Mouse (Mus musculus): Measurements from ENCODE around the gene Gpc6. TPM values are rescaled to one million over a fixed set of nuclear protein-coding genes. Genes with fewer than 3 reads are reported as not detected.

The Gpc6 gene
- polyA plus RNA-seq (2014; fragmentation: Nextera tagmentation; extraction: Ambion mirVana) = 26.9 and 32.2 TPM in 2 replicates

DNA sequence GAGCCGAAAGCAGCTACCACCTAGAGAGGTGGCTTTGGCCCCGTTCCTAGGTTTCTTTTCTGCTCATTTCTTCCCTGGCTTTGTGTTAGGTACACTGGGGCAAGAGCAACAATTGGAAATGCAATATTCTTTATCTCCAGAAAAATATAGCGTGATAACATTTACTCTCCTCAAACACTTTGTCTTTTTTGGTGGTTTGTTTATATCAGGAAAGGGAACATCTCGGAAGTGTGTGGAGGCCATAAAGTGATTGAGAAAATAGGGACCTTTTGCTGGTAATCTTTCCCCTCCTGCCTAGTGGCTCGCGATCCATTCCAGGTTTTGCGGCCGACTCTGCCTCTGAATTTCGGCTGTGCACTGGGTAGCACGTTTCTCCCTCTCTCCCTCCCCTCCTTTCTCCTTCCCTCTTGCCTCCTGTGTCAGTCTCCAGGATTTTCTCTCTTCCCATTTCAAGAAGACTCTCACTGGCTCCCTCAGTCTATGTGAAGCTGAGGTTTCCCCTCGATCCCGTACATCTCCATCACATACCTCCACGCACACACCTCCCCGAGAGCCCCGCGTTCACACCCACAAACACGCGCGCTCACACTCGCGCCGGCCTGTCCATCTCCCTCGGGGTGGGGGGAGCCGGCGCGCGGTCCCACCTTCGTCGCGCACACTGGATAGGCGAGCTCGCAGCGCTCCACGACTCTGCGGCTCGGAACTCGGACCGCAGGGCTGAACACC, at the start of gene Gpc6:
Gpc6 (plus strand) TSS at position 440 of the 726 bp plus-strand sequence.
- WGBS = under 1% methylated on average over 38 of the region's 38 CpGs
- DNase-seq (ENCODE audit: low spot score) (peak; percentile 93), ATAC-seq (ENCODE audit: low FRiP score) (peak; percentile 79)
- Histone ChIP-seq H3K4me3 (ENCODE audit: low read depth, low read length) (peak within 1 kb of the TSS; percentile 64), H3K36me3 (ENCODE audit: control insufficient read depth, insufficient read depth, low read length) (no peaks in the 10 kb centered on the region), H3K27ac (ENCODE audit: low read depth, low read length) (peak within 1 kb of the TSS; percentile 91), H3K9me3 (ENCODE audit: control insufficient read depth, low read length) (no peaks in the 10 kb centered on the region), H3K27me3 (ENCODE audit: control insufficient read depth, insufficient read depth, low read length) (no peaks in the 10 kb centered on the region), H3K4me2 (replicated peaks; ENCODE audit: low read depth, low read length) (peak within 1 kb of the TSS; percentile 78), H3K9ac (ENCODE audit: low read depth, low read length) (peak within 1 kb of the TSS; percentile 81), H3K4me1 (replicated peaks; ENCODE audit: control insufficient read depth, insufficient read depth, low read length) (no peaks in the 10 kb centered on the region)

DNA sequence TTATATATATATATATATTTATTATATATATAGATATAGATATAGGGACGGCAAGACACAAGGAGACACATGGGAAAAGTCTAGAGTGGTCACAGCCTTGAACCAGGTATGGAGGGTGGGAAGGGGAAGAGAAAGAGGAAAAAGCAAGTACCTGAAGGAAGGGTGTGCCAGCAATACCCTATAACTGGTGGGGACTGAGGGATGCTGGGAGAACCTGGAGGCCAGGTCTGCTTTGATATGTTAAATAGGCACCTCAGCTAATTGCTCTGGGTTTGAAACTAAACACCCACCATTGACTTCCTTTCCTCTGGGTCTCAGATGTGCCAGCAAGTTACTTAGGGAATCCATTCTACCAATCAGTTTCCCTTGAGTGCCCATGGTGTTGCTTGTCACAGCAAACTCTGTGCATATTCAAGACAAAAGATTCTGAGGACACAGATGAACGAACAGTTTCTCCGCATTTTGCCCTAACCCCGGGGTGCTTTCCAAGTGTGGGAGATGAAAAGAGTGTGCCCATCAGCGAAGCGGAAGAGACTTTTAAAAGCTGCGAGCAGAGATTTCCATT, 42.6 kb upstream of the Gpc6 start:
- Histone ChIP-seq H3K4me2 (replicated peaks; ENCODE audit: low read depth, low read length) (no peak overlapping the region), H3K4me3 (ENCODE audit: low read depth, low read length) (no peak overlapping the region), H3K9ac (ENCODE audit: low read depth, low read length) (no peak overlapping the region), H3K36me3 (ENCODE audit: control insufficient read depth, insufficient read depth, low read length) (no peaks in the 10 kb centered on the region), H3K27ac (ENCODE audit: low read depth, low read length) (no peak overlapping the region), H3K27me3 (ENCODE audit: control insufficient read depth, insufficient read depth, low read length) (no peaks in the 10 kb centered on the region), H3K4me1 (replicated peaks; ENCODE audit: control insufficient read depth, insufficient read depth, low read length) (no peaks in the 10 kb centered on the region), H3K9me3 (ENCODE audit: control insufficient read depth, low read length) (no peaks in the 10 kb centered on the region)
- DNase-seq (ENCODE audit: low spot score) (no peak), ATAC-seq (ENCODE audit: low FRiP score) (no peak)
- 34% methylated on average over 7 of the region's 7 CpGs for WGBS

DNA sequence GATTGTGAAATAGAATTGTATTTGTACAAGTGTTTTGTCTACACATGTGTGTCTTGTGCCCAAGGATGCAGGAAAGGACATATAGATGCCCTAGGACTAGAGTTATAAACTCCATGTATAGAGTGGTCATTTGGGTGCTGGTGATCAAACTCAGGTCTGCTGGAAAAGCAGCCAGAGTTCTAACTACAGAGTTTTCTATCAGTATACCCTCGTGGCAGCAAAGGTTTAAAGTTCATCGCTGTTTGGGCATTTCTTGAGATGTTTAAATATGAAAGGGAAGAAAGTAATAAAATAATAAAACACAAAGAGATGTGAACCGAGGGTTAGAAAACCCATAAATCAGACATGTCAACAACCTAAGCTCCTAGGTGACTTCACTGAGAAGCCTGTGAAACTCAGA, 30.8 kb upstream of the Gpc6 start:
- no peaks in the 10 kb centered on the region for H3K36me3 ChIP-seq (ENCODE audit: control insufficient read depth, insufficient read depth, low read length)
- no peaks in the 10 kb centered on the region for H3K4me1 ChIP-seq (replicated peaks; ENCODE audit: control insufficient read depth, insufficient read depth, low read length)
- no peak overlapping the region for H3K4me2 ChIP-seq (replicated peaks; ENCODE audit: low read depth, low read length)
- H3K9ac ChIP-seq (ENCODE audit: low read depth, low read length) = no peak overlapping the region
- H3K27me3 ChIP-seq (ENCODE audit: control insufficient read depth, insufficient read depth, low read length) = no peaks in the 10 kb centered on the region
- H3K4me3 ChIP-seq (ENCODE audit: low read depth, low read length) = no peak overlapping the region
- no peak overlapping the region for H3K27ac ChIP-seq (ENCODE audit: low read depth, low read length)
- no peak for ATAC-seq (ENCODE audit: low FRiP score)
- DNase-seq (ENCODE audit: low spot score) = no peak
- WGBS = 68% methylated on average over 3 of the region's 3 CpGs
- H3K9me3 ChIP-seq (ENCODE audit: control insufficient read depth, low read length) = no peaks in the 10 kb centered on the region

DNA sequence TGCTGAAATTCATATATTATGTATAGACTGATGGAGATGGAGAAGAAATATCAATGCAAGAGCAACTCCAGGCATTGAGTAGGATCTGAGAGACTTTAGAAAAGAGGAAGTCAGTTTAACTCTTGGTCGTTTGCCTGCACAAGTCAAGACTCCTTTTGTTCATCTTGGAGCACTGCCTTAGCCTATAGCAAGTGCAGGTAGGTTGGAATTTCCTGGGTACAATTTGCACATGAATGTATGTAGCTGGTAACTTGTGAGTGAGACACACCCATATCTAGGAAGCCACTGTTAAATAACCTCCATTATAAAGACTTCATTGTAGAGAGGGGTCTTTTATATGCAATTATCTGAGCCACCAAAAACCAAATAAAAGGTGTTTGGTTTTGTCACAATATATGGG, 27.1 kb upstream of the Gpc6 start:
- WGBS = 38% methylated on average over 1 of the region's 1 CpGs

DNA sequence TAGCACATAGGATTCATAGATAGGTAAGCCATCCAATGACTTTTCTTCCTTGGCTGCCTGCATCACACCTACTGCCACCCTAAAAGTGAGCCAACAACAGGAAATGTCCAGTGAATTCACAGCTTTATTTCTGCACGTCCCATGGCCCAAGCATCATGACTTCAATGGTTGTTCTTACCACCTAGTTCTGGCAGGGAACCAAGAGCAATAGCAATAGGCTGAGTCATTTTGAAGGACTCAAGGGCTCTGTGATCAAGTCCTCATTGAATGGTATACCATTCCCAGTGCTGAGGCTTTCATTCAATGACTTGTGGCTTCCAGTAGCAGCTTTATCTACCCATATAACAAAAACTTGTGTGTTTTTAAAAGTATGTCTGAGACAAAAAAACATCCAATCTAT, 13.3 kb upstream of the Gpc6 start:
- no peak overlapping the region for H3K9ac ChIP-seq (ENCODE audit: low read depth, low read length)
- 92% methylated on average over 1 of the region's 1 CpGs for WGBS

More for the DNA sequence above, 27.1 kb upstream of the Gpc6 start:
- Histone ChIP-seq H3K4me3 (ENCODE audit: low read depth, low read length) (no peak overlapping the region), H3K36me3 (ENCODE audit: control insufficient read depth, insufficient read depth, low read length) (no peaks in the 10 kb centered on the region), H3K9me3 (ENCODE audit: control insufficient read depth, low read length) (no peaks in the 10 kb centered on the region), H3K4me1 (replicated peaks; ENCODE audit: control insufficient read depth, insufficient read depth, low read length) (no peaks in the 10 kb centered on the region), H3K9ac (ENCODE audit: low read depth, low read length) (no peak overlapping the region), H3K27me3 (ENCODE audit: control insufficient read depth, insufficient read depth, low read length) (no peaks in the 10 kb centered on the region), H3K27ac (ENCODE audit: low read depth, low read length) (no peak overlapping the region), H3K4me2 (replicated peaks; ENCODE audit: low read depth, low read length) (no peak overlapping the region)
- no peak for DNase-seq (ENCODE audit: low spot score)
- ATAC-seq (ENCODE audit: low FRiP score) = no peak

DNA sequence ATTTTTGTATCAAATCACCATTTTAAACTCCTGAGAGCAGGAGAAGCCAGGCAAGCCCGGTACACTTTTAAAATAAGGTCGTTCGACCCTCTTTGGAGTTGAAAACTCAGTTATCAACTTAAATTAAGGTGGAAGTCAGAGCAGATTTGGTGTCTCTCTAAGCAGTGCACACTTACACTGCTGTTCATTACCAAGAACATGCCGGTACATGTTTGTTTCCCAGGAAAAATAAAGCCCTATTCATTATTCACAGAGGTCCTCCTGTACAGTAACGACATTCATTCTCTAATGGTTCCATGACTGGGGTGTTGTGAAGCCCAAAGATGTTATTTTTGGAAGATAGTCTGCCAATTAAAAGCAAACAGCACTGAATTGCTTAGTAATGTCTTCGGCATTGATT, 8.2 kb upstream of the Gpc6 start:
- Histone ChIP-seq H3K4me3 (ENCODE audit: low read depth, low read length) (no peak overlapping the region), H3K9me3 (ENCODE audit: control insufficient read depth, low read length) (no peaks in the 10 kb centered on the region), H3K4me1 (replicated peaks; ENCODE audit: control insufficient read depth, insufficient read depth, low read length) (no peaks in the 10 kb centered on the region), H3K36me3 (ENCODE audit: control insufficient read depth, insufficient read depth, low read length) (no peaks in the 10 kb centered on the region), H3K27ac (ENCODE audit: low read depth, low read length) (no peak overlapping the region), H3K4me2 (replicated peaks; ENCODE audit: low read depth, low read length) (no peak overlapping the region), H3K27me3 (ENCODE audit: control insufficient read depth, insufficient read depth, low read length) (no peaks in the 10 kb centered on the region), H3K9ac (ENCODE audit: low read depth, low read length) (no peak overlapping the region)
- ATAC-seq (ENCODE audit: low FRiP score) = no peak
- WGBS = 68% methylated on average over 6 of the region's 6 CpGs
- DNase-seq (ENCODE audit: low spot score) = no peak

More for the DNA sequence above, 13.3 kb upstream of the Gpc6 start:
- ATAC-seq (ENCODE audit: low FRiP score) = no peak
- H3K4me2 ChIP-seq (replicated peaks; ENCODE audit: low read depth, low read length) = no peak overlapping the region
- H3K36me3 ChIP-seq (ENCODE audit: control insufficient read depth, insufficient read depth, low read length) = no peaks in the 10 kb centered on the region
- no peaks in the 10 kb centered on the region for H3K4me1 ChIP-seq (replicated peaks; ENCODE audit: control insufficient read depth, insufficient read depth, low read length)
- no peak overlapping the region for H3K27ac ChIP-seq (ENCODE audit: low read depth, low read length)
- H3K9me3 ChIP-seq (ENCODE audit: control insufficient read depth, low read length) = no peaks in the 10 kb centered on the region
- no peaks in the 10 kb centered on the region for H3K27me3 ChIP-seq (ENCODE audit: control insufficient read depth, insufficient read depth, low read length)
- no peak for DNase-seq (ENCODE audit: low spot score)
- no peak overlapping the region for H3K4me3 ChIP-seq (ENCODE audit: low read depth, low read length)

DNA sequence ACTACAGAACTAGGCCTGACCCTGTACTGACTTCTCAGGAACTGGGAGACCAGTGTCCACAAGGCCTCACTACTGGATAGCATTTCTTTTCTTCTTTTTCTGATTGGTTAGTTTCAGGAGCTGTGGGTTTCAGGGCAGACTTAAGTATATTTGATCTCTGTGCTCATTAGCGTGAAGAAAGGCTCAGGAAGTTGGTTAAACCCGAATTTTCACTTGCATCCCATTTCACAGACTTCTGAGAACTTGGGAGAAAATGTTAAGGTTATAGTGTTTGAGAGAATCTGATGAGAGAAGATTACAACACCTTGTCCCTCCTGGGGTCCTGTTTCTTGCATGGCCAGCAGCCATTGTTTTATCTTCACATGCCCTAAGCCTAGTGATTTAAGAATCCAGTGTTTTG, 849 bp upstream of the Gpc6 start:
- Histone ChIP-seq H3K27ac (ENCODE audit: low read depth, low read length) (no peak overlapping the region), H3K4me2 (replicated peaks; ENCODE audit: low read depth, low read length) (no peak overlapping the region), H3K27me3 (ENCODE audit: control insufficient read depth, insufficient read depth, low read length) (no peaks in the 10 kb centered on the region), H3K4me1 (replicated peaks; ENCODE audit: control insufficient read depth, insufficient read depth, low read length) (no peaks in the 10 kb centered on the region), H3K9ac (ENCODE audit: low read depth, low read length) (no peak overlapping the region), H3K4me3 (ENCODE audit: low read depth, low read length) (no peak overlapping the region), H3K36me3 (ENCODE audit: control insufficient read depth, insufficient read depth, low read length) (no peaks in the 10 kb centered on the region), H3K9me3 (ENCODE audit: control insufficient read depth, low read length) (no peaks in the 10 kb centered on the region)
- ATAC-seq (ENCODE audit: low FRiP score) (no peak), DNase-seq (ENCODE audit: low spot score) (no peak)
- 25% methylated on average over 2 of the region's 2 CpGs for WGBS

DNA sequence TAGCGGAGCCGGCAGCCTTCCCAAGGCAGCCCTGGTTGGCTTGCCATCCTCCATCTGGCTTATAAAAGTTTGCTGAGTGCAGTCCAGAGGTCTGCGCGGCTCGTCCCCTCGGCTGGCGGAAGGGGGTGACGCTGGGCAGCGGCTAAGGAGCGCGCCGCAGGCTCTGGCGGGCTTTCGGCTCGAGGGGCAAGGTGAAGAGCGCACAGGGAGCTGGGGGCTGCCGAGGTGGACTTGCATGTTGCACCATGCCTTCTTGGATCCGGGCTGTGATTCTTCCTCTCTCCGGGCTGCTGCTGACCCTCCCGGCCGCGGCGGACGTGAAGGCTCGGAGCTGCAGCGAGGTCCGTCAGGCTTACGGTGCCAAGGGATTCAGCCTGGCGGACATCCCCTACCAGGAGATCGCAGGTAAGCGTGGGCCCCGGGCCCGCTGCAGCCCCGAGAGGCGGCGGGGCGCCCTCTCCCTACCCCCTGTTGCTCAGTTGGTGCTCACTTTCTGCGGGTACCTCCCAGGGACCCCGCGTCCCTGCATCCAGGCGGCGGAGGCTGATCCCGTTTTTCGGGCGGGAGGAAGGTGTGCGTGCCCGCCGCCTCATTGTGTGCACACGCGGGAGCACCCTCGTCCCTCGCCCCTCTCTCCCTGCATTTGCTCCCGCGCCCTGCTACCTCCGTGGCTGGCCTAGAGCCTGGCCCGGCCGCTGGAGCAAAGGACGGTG, 732 bp downstream of the Gpc6 start:
- H3K27me3 ChIP-seq (ENCODE audit: control insufficient read depth, insufficient read depth, low read length) = no peaks in the 10 kb centered on the region
- H3K9ac ChIP-seq (ENCODE audit: low read depth, low read length) = peak overlapping the region; percentile 81
- DNase-seq (ENCODE audit: low spot score) = peak; percentile 76
- no peaks in the 10 kb centered on the region for H3K4me1 ChIP-seq (replicated peaks; ENCODE audit: control insufficient read depth, insufficient read depth, low read length)
- peak; percentile 70 for ATAC-seq (ENCODE audit: low FRiP score)
- peak overlapping the region; percentile 64 for H3K4me3 ChIP-seq (ENCODE audit: low read depth, low read length)
- peak overlapping the region; percentile 78 for H3K4me2 ChIP-seq (replicated peaks; ENCODE audit: low read depth, low read length)
- H3K36me3 ChIP-seq (ENCODE audit: control insufficient read depth, insufficient read depth, low read length) = no peaks in the 10 kb centered on the region
- H3K9me3 ChIP-seq (ENCODE audit: control insufficient read depth, low read length) = no peaks in the 10 kb centered on the region
- WGBS = under 1% methylated on average over 57 of the region's 58 CpGs
- peak overlapping the region; percentile 91 for H3K27ac ChIP-seq (ENCODE audit: low read depth, low read length)
